Mouse (Mus musculus): Measurements from ENCODE around the gene Plekha6. TPM values are rescaled to one million over a fixed set of nuclear protein-coding genes. Genes with fewer than 3 reads are reported as not detected.

Gene Plekha6
- total RNA-seq, 2 experiments from 2014 or later: 54.8 to 65.7 TPM

- no peak for DNase-seq (ENCODE audit: low spot score in 2 of 2)
Measured at GRCm38 (mm10) chr1:133237670-133238069, 73.7 kb downstream of the Plekha6 start.

GRCm38 (mm10) chr1:133239121-133239812, 75.3 kb downstream of the Plekha6 start:
- no peak for DNase-seq (ENCODE audit: low spot score in 2 of 2)

- no peak for DNase-seq (ENCODE audit: low spot score in 2 of 2)
Measured at GRCm38 (mm10) chr1:133239813-133240160, 75.8 kb downstream of the Plekha6 start.

- no peak for DNase-seq (ENCODE audit: low spot score in 2 of 2)
Measured at GRCm38 (mm10) chr1:133240881-133241280, 76.9 kb downstream of the Plekha6 start.

- DNase-seq (ENCODE audit: low spot score in 2 of 2): no peak
Measured at GRCm38 (mm10) chr1:133244668-133245067, 80.7 kb downstream of the Plekha6 start.

- no peak for DNase-seq (ENCODE audit: low spot score in 2 of 2)
Measured at GRCm38 (mm10) chr1:133245690-133246619, 81.9 kb downstream of the Plekha6 start.

- no peak for DNase-seq (ENCODE audit: low spot score in 2 of 2)
Measured at GRCm38 (mm10) chr1:133247189-133247588, 83.2 kb downstream of the Plekha6 start.

GRCm38 (mm10) chr1:133250761-133251160, 86.8 kb downstream of the Plekha6 start:
- no peak for DNase-seq (ENCODE audit: low spot score in 2 of 2)

- DNase-seq (ENCODE audit: low spot score in 2 of 2): no peak
Measured at GRCm38 (mm10) chr1:133251625-133252034, 87.6 kb downstream of the Plekha6 start.

- no peak for DNase-seq (ENCODE audit: low spot score in 2 of 2)
Measured at GRCm38 (mm10) chr1:133252251-133252650, 88.2 kb downstream of the Plekha6 start.

- DNase-seq (ENCODE audit: low spot score in 2 of 2): no peak
Measured at GRCm38 (mm10) chr1:133252801-133253531, 89.0 kb downstream of the Plekha6 start.

GRCm38 (mm10) chr1:133253532-133253866, 89.5 kb downstream of the Plekha6 start:
- DNase-seq (ENCODE audit: low spot score in 2 of 2): no peak

GRCm38 (mm10) chr1:133254226-133254625, 90.2 kb downstream of the Plekha6 start:
- no peak for DNase-seq (ENCODE audit: low spot score in 2 of 2)

- no peak for DNase-seq (ENCODE audit: low spot score in 2 of 2)
Measured at GRCm38 (mm10) chr1:133254856-133255764, 91.1 kb downstream of the Plekha6 start.

- no peak for DNase-seq (ENCODE audit: low spot score in 2 of 2)
Measured at GRCm38 (mm10) chr1:133255776-133256175, 91.8 kb downstream of the Plekha6 start.

- DNase-seq (ENCODE audit: low spot score in 2 of 2): no peak
Measured at GRCm38 (mm10) chr1:133256347-133256746, 92.3 kb downstream of the Plekha6 start.

- no peak for DNase-seq (ENCODE audit: low spot score in 2 of 2)
Measured at GRCm38 (mm10) chr1:133258694-133259093, 94.7 kb downstream of the Plekha6 start.

GRCm38 (mm10) chr1:133262628-133263027, 98.6 kb downstream of the Plekha6 start:
- DNase-seq (ENCODE audit: low spot score in 2 of 2): no peak

GRCm38 (mm10) chr1:133263134-133263533, 99.1 kb downstream of the Plekha6 start:
- DNase-seq (ENCODE audit: low spot score in 2 of 2): no peak

- DNase-seq (ENCODE audit: low spot score in 2 of 2): no peak
Measured at GRCm38 (mm10) chr1:133264367-133264766, 100.4 kb downstream of the Plekha6 start.
